Comparison of ENCODE assay signal across 10 mouse cellular contexts in genomic region chr12:4864338-4864690, GRCm38 (mm10). TPM values are rescaled to one million over a fixed set of nuclear protein-coding genes. Genes with fewer than 3 reads are reported as not detected.
A peak's percentile ranks its signal among the peaks of the same experiment; 100 is the strongest.
DNase-seq lines count a peak whose midpoint lies in the region; ATAC-seq lines count a peak whose summit lies in the region.
"Had no signal": no experiment of that assay in that cellular context is flagged by ENCODE, and none has a peak within 500 bp of the region (broad histone marks: within the 10 kb centered on the region; RNA-seq: fewer than 3 reads in every experiment).

No protein-coding gene starts in this region.

- H3K27me3 ChIP-seq in heart, embryonic 12.5 days (replicated peaks): no peaks in the 10 kb centered on the region; the same call in 1 of the 2 replicates
- no peaks in the 10 kb centered on the region for H3K27me3 ChIP-seq in embryonic facial prominence, embryonic 10.5 days (replicated peaks; ENCODE audit: low read depth, poor library complexity, severe bottlenecking)

- H3K4me3 ChIP-seq in heart, embryonic 12.5 days: no peak overlapping the region
- H3K4me3 ChIP-seq in embryonic facial prominence, embryonic 10.5 days: no peak overlapping the region

- no peak for DNase-seq in heart, postnatal 25 days (ENCODE audit: low spot score)
- peak; percentile 42 to 48 for DNase-seq in left cerebral cortex, adult 18-20 months (ENCODE audit: low spot score in 2 of 2)
- DNase-seq in left cerebral cortex, postnatal 4 days: no peak
- DNase-seq in embryonic facial prominence, embryonic 10.5 days (ENCODE audit: low spot score): peak; percentile 11
- peak; percentile 53 to 64 for DNase-seq in left cerebral cortex, postnatal 14 days (ENCODE audit: low spot score in 2 of 2)
- no peak for DNase-seq in thymus, postnatal 0 days (ENCODE audit: low spot score)
- no peak for DNase-seq in lung, adult 18-20 months
- DNase-seq: thymus, postnatal 4 days had no signal

- H3K9me3 ChIP-seq in heart, embryonic 12.5 days (replicated peaks): no peaks in the 10 kb centered on the region
- 0 out of 2 replicates have a peak, but pooled peaks cover 3% of the 10 kb centered on the region for H3K9me3 ChIP-seq in embryonic facial prominence, embryonic 10.5 days

- 0 out of 2 replicates have a peak overlapping the region, but pooled peaks have one; percentile 20 for H3K9ac ChIP-seq in heart, embryonic 12.5 days

- H3K4me1 ChIP-seq in heart, embryonic 12.5 days (replicated peaks): peaks cover 40% of the 10 kb centered on the region
- peaks cover 22% of the 10 kb centered on the region for H3K4me1 ChIP-seq in embryonic facial prominence, embryonic 10.5 days

- H3K4me2 ChIP-seq in heart, embryonic 12.5 days: peak overlapping the region; percentile 49

- intact Hi-C loops in heart, postnatal 25 days (cut with DNase I): loop anchor here (5.0 kb wide), 1 partner anchor 53 kb away; the partner anchor contains the start of gene Atad2b
- intact Hi-C loops in left cerebral cortex, postnatal 4 days (cut with DNase I): no loop called here
- intact Hi-C loops in left cerebral cortex, postnatal 14 days (cut with DNase I): no loop called here

- no peak for ATAC-seq in heart, embryonic 12.5 days (ENCODE audit: insufficient number of reproducible peaks, low FRiP score)

- peak overlapping the region; percentile 84; the same call in 1 of the 2 replicates for H3K27ac ChIP-seq in heart, embryonic 12.5 days (ENCODE audit: poor library complexity, severe bottlenecking)
- H3K27ac ChIP-seq in embryonic facial prominence, embryonic 10.5 days (replicated peaks): no peak overlapping the region
- H3K27ac ChIP-seq: macrophage had no signal

- H3K36me3 ChIP-seq in heart, embryonic 12.5 days: 0 out of 2 replicates have a peak, but pooled peaks cover 5% of the 10 kb centered on the region
- 0 out of 2 replicates have a peak, but pooled peaks cover 2% of the 10 kb centered on the region for H3K36me3 ChIP-seq in embryonic facial prominence, embryonic 10.5 days (replicated peaks)

- 45% methylated on average over 4 of the region's 4 CpGs for WGBS in heart, embryonic 12.5 days
- WGBS in embryonic facial prominence, embryonic 10.5 days: 73% methylated on average over 4 of the region's 4 CpGs

RNA-seq across cellular contexts. Expression of gene Mfsd2b, which starts 9.8 kb away (rescaled TPM):
- 7.2 TPM in 2 replicates for polyA plus RNA-seq in heart, embryonic 12.5 days (2016; fragmentation: Nextera tagmentation; extraction: Ambion mirVana)
- under 1 TPM; 0.64 to 0.73 TPM for total RNA-seq in heart, postnatal 25 days (2021)
- total RNA-seq in left cerebral cortex, adult 18-20 months (2021): under 1 TPM; 0.40 to 0.63 TPM
- total RNA-seq in left cerebral cortex, postnatal 4 days (2021): 1 to 10 TPM; 1.6 to 1.9 TPM
- polyA plus RNA-seq in embryonic facial prominence, embryonic 10.5 days (2016; fragmentation: Nextera tagmentation; extraction: Ambion mirVana): 2.9 and 4.3 TPM in 2 replicates
- 1 to 10 TPM in 1 of 2 experiments, under 1 TPM in 1; 0.81 to 1.0 TPM for total RNA-seq in left cerebral cortex, postnatal 14 days (2021)
- polyA plus RNA-seq in thymus, postnatal 0 days (2015; fragmentation: Nextera tagmentation; extraction: Ambion mirVana): 0.16 and 0.32 TPM in 2 replicates

RNA-seq across cellular contexts. Expression of gene Wdcp, which starts 21.2 kb away (rescaled TPM):
- polyA plus RNA-seq in heart, embryonic 12.5 days (2016; fragmentation: Nextera tagmentation; extraction: Ambion mirVana): 14.4 and 14.7 TPM in 2 replicates
- total RNA-seq in heart, postnatal 25 days (2021): 1 to 10 TPM; 8.4 to 8.5 TPM
- 10 to 100 TPM; 12.0 to 12.9 TPM for total RNA-seq in left cerebral cortex, adult 18-20 months (2021)
- total RNA-seq in left cerebral cortex, postnatal 4 days (2021): 10 to 100 TPM; 12.7 to 15.0 TPM
- polyA plus RNA-seq in embryonic facial prominence, embryonic 10.5 days (2016; fragmentation: Nextera tagmentation; extraction: Ambion mirVana): 25.9 and 26.0 TPM in 2 replicates
- total RNA-seq in left cerebral cortex, postnatal 14 days (2021): 10 to 100 TPM; 10.6 to 11.5 TPM
- polyA plus RNA-seq in thymus, postnatal 0 days (2015; fragmentation: Nextera tagmentation; extraction: Ambion mirVana): 22.5 and 23.1 TPM in 2 replicates

RNA-seq across cellular contexts. Expression of gene Fkbp1b, which starts 22.9 kb away (rescaled TPM):
- 6.9 and 10.7 TPM in 2 replicates for polyA plus RNA-seq in heart, embryonic 12.5 days (2016; fragmentation: Nextera tagmentation; extraction: Ambion mirVana)
- 1 to 10 TPM in 1 of 2 experiments, under 1 TPM in 1; 0.73 to 1.7 TPM for total RNA-seq in heart, postnatal 25 days (2021)
- 10 to 100 TPM; 44.3 to 48.2 TPM for total RNA-seq in left cerebral cortex, adult 18-20 months (2021)
- total RNA-seq in left cerebral cortex, postnatal 4 days (2021): 100 to 1,000 TPM in 1 of 2 experiments, 10 to 100 TPM in 1; 91.9 to 101 TPM
- polyA plus RNA-seq in embryonic facial prominence, embryonic 10.5 days (2016; fragmentation: Nextera tagmentation; extraction: Ambion mirVana): 6.4 and 9.7 TPM in 2 replicates
- total RNA-seq in left cerebral cortex, postnatal 14 days (2021): 10 to 100 TPM; 63.5 to 91.4 TPM
- 1.6 and 3.1 TPM in 2 replicates for polyA plus RNA-seq in thymus, postnatal 0 days (2015; fragmentation: Nextera tagmentation; extraction: Ambion mirVana)

RNA-seq across cellular contexts. Expression of gene Ubxn2a, which starts 43.2 kb away (rescaled TPM):
- 36.0 and 38.2 TPM in 2 replicates for polyA plus RNA-seq in heart, embryonic 12.5 days (2016; fragmentation: Nextera tagmentation; extraction: Ambion mirVana)
- total RNA-seq in heart, postnatal 25 days (2021): 10 to 100 TPM; 66.1 to 71.8 TPM
- total RNA-seq in left cerebral cortex, adult 18-20 months (2021): 10 to 100 TPM; 57.3 to 62.2 TPM
- 10 to 100 TPM; 29.4 to 30.5 TPM for total RNA-seq in left cerebral cortex, postnatal 4 days (2021)
- 20.3 and 22.4 TPM in 2 replicates for polyA plus RNA-seq in embryonic facial prominence, embryonic 10.5 days (2016; fragmentation: Nextera tagmentation; extraction: Ambion mirVana)
- 10 to 100 TPM; 43.5 to 45.7 TPM for total RNA-seq in left cerebral cortex, postnatal 14 days (2021)
- 21.2 and 27.7 TPM in 2 replicates for polyA plus RNA-seq in thymus, postnatal 0 days (2015; fragmentation: Nextera tagmentation; extraction: Ambion mirVana)

RNA-seq across cellular contexts. Expression of gene Sf3b6, which starts 47.0 kb away (rescaled TPM):
- polyA plus RNA-seq in heart, embryonic 12.5 days (2016; fragmentation: Nextera tagmentation; extraction: Ambion mirVana): 140 and 160 TPM in 2 replicates
- 10 to 100 TPM; 44.2 to 51.2 TPM for total RNA-seq in heart, postnatal 25 days (2021)
- 10 to 100 TPM; 72.6 to 84.1 TPM for total RNA-seq in left cerebral cortex, adult 18-20 months (2021)
- total RNA-seq in left cerebral cortex, postnatal 4 days (2021): 100 to 1,000 TPM; 127 to 135 TPM
- polyA plus RNA-seq in embryonic facial prominence, embryonic 10.5 days (2016; fragmentation: Nextera tagmentation; extraction: Ambion mirVana): 299 and 302 TPM in 2 replicates
- total RNA-seq in left cerebral cortex, postnatal 14 days (2021): 10 to 100 TPM; 85.2 to 88.0 TPM
- polyA plus RNA-seq in thymus, postnatal 0 days (2015; fragmentation: Nextera tagmentation; extraction: Ambion mirVana): 572 and 588 TPM in 2 replicates

Comparison
In these comparisons a context has a peak if more than half of its experiments do, and no peak if none do; other contexts are left out.
1. DNase-seq: peak in left cerebral cortex, adult 18-20 months (2 of 2), embryonic facial prominence, embryonic 10.5 days (single experiment) and left cerebral cortex, postnatal 14 days (2 of 2); none in heart, postnatal 25 days (single experiment), left cerebral cortex, postnatal 4 days (single experiment), thymus, postnatal 0 days (single experiment) and lung, adult 18-20 months (0 of 2).
2. RNA of gene Fkbp1b, which starts 22.9 kb away (total RNA-seq): 91.9 to 101 TPM in left cerebral cortex, postnatal 4 days, 63.5 to 91.4 TPM in left cerebral cortex, postnatal 14 days and 44.3 to 48.2 TPM in left cerebral cortex, adult 18-20 months; 0.73 to 1.7 TPM in heart, postnatal 25 days; every median in the first group is over 10 times any median in the second.